Mouse (Mus musculus): ENCODE measurements around the gene Pnmal2. TPM values are rescaled to one million over a fixed set of nuclear protein-coding genes. Genes with fewer than 3 reads are reported as not detected.

Pnmal2 gene
- polyA plus RNA-seq, 1 experiment from 2014 or later, result 0.42 TPM

DNA sequence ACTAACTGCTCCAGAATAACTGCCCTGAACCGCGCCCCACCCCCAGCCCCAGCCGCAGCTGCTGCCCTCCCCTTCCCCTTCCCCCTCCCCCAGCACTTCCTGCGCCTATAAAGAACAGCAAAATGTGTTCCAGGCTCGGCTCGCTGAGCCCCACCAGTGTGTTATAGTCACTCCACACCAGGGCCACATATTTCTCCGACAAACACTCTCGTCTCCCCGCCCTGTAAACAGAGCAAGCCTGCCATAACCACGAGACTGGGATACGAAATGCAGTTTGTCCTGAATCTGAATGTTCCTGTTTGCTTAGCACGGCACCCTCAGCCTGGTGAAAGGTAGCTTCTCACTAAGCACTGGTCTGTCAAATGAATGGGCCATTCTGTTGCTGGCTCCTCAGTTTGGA, 35.9 kb downstream of the Pnmal2 start:
- Histone ChIP-seq H3K4me1 (ENCODE audit: control insufficient read depth, low read depth, low read length) (peaks cover 20% of the 10 kb centered on the region), H3K27ac (ENCODE audit: low read length) (peak overlapping the region; percentile 67), H3K4me3 (ENCODE audit: low read depth, low read length) (peak overlapping the region; percentile 36), H3K27me3 (ENCODE audit: control insufficient read depth, insufficient read depth, low read depth, low read length) (no peaks in the 10 kb centered on the region), H3K9ac (ENCODE audit: low read depth, low read length) (peak overlapping the region; percentile 44), H3K4me2 (ENCODE audit: low read depth, low read length) (peak overlapping the region; percentile 55), H3K36me3 (ENCODE audit: control insufficient read depth, insufficient read depth) (no peaks in the 10 kb centered on the region), H3K9me3 (replicated peaks; ENCODE audit: control insufficient read depth, low read length) (no peaks in the 10 kb centered on the region)
- peak; percentile 47 for ATAC-seq (ENCODE audit: low read depth)
- 3% methylated on average over 12 of the region's 12 CpGs for WGBS (ENCODE audit: insufficient replicate concordance)

DNA sequence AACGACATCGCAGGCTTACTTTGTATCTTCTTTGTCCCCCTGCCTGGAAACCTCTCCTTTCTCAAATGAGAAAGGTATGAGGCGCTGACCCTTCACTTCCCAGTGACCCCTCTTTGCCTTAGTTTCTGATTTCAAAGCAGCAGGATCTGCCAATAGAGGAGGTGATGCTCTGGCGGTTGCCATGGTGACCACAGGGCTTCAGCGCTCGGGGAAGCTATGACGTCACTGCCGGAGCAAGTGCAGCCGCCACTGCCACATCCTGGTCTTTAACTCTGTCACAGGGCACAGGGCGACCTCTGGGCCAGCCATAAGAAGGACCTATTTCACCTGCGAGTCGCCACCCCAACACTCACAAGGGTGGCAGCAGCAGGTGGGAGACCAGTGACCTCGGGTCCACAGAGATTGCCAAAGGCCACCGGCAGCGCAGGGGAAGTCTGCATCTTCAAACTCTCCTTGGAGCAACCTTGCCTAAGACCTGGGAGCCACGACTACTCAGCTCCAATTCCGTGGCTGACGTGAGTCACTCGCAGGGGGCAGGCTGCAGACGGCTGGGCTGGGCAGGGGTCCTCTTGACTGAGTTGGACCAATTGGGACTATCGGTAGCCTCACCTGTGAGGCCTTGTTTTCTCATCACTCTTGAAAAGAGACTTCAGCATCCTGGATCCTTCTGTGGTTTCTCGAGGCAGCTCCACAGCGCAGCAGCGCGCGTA, 38.5 kb downstream of the Pnmal2 start, which contains the start of gene Gm42372:
Gene Gm42372, plus strand, starts transcription at position 228 of the 710 bp plus-strand sequence.
- no peak for ATAC-seq (ENCODE audit: low read depth)
- Histone ChIP-seq H3K4me2 (ENCODE audit: low read depth, low read length) (no peak within 1 kb of the TSS), H3K27ac (ENCODE audit: low read length) (no peak within 1 kb of the TSS), H3K36me3 (ENCODE audit: control insufficient read depth, insufficient read depth) (no peaks in the 10 kb centered on the region), H3K27me3 (ENCODE audit: control insufficient read depth, insufficient read depth, low read depth, low read length) (no peaks in the 10 kb centered on the region), H3K4me1 (ENCODE audit: control insufficient read depth, low read depth, low read length) (peaks cover 16% of the 10 kb centered on the region), H3K9ac (ENCODE audit: low read depth, low read length) (no peak within 1 kb of the TSS), H3K9me3 (replicated peaks; ENCODE audit: control insufficient read depth, low read length) (no peaks in the 10 kb centered on the region), H3K4me3 (ENCODE audit: low read depth, low read length) (no peak within 1 kb of the TSS)
- WGBS (ENCODE audit: insufficient replicate concordance), result 28% methylated on average over 26 of the region's 26 CpGs

DNA sequence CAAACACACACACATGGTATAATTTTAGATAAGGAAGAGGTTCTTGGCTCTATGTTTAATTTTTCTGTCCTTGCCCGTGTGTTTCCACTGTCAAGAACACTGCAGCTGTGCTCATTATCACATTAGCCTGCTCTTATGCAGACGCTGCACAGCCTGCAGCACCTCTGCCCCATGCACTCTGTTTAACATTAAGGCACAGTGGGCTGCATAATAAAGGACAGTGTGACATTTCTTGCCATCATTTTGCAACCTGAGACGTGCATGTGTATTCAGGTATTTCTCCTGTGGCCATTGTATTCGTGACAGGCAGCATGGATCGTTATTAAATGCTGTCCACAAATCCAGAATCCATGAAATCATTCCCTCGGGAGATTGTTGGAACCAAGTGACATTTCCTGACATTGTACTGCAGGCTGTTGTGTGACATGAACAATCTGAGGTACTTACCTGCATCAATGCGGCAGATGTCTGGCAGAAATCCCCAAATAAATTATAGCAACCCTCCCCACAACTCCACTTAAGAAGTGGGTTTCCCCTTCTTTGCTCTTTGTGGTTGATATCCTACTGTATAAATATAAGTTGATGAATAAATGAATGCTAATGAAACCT, 43.2 kb downstream of the Pnmal2 start:
- Histone ChIP-seq H3K9me3 (replicated peaks; ENCODE audit: control insufficient read depth, low read length) (no peaks in the 10 kb centered on the region), H3K4me2 (ENCODE audit: low read depth, low read length) (no peak overlapping the region), H3K4me1 (ENCODE audit: control insufficient read depth, low read depth, low read length) (peaks cover 10% of the 10 kb centered on the region), H3K4me3 (ENCODE audit: low read depth, low read length) (no peak overlapping the region), H3K27ac (ENCODE audit: low read length) (no peak overlapping the region), H3K27me3 (ENCODE audit: control insufficient read depth, insufficient read depth, low read depth, low read length) (no peaks in the 10 kb centered on the region), H3K36me3 (ENCODE audit: control insufficient read depth, insufficient read depth) (no peaks in the 10 kb centered on the region), H3K9ac (ENCODE audit: low read depth, low read length) (no peak overlapping the region)
- 60% methylated on average over 7 of the region's 7 CpGs for WGBS (ENCODE audit: insufficient replicate concordance)
- ATAC-seq (ENCODE audit: low read depth), result no peak

DNA sequence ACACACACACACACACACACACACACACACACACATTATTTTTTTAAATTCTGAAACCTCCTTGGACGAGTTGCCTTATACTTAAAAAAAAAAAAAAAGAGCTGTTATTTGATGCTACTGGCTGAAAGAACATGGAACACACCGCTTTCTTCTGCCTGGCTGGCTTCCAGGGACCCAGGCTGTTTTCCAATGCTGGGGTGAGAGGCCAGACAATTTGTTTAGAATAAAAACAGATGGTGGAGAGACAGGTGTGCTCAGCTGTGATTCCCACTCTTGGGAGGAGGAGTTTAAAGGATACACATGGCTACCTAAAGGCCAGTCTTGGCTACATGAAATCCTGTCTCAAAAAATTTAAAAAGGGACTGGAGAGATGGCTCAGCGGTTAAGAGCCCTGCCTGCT, 43.9 kb downstream of the Pnmal2 start:
- Histone ChIP-seq H3K4me2 (ENCODE audit: low read depth, low read length) (no peak overlapping the region), H3K27ac (ENCODE audit: low read length) (no peak overlapping the region), H3K4me3 (ENCODE audit: low read depth, low read length) (no peak overlapping the region), H3K36me3 (ENCODE audit: control insufficient read depth, insufficient read depth) (no peaks in the 10 kb centered on the region), H3K9ac (ENCODE audit: low read depth, low read length) (no peak overlapping the region), H3K4me1 (ENCODE audit: control insufficient read depth, low read depth, low read length) (peaks cover 11% of the 10 kb centered on the region), H3K9me3 (replicated peaks; ENCODE audit: control insufficient read depth, low read length) (no peaks in the 10 kb centered on the region), H3K27me3 (ENCODE audit: control insufficient read depth, insufficient read depth, low read depth, low read length) (no peaks in the 10 kb centered on the region)
- 58% methylated on average over 3 of the region's 3 CpGs for WGBS (ENCODE audit: insufficient replicate concordance)
- no peak for ATAC-seq (ENCODE audit: low read depth)

DNA sequence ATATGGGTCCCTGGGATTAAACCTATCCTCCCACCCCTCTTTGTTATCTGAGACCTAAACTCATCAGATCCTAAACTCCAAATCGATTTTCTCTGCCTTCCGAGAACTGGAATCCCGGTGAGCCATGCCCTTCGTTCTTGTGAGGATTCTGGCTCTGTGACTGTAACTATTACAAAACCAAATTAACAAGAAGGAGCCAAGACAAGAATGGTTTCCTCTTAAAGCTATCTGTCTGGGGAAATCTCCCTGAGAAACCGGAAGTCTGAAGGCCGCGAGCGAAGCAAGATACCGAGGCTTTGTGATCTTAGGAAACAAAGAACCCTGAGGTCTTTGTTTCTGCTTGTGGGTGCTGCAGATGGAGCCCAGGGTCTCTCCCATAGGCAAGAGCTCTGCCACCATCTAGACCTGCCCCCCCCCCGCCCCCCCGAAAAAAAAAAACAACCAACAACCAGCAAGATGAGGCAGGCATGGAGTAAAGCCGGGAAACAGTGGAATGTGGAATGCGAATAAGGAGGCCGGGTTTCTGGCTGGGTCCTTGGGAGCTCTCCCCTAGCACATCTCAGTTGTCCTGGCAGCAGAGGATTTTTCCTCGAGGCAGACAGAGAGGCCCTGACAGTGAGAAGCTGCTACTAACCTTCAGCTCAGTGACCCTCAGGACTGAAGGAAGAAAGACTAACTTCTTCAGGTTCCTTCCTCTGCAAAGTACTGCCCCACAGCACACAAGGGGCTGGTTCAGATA, 45.7 kb downstream of the Pnmal2 start:
- 0 out of 2 replicates have a peak overlapping the region, but pooled peaks have one; percentile 15 for H3K27ac ChIP-seq (ENCODE audit: low read length)
- WGBS (ENCODE audit: insufficient replicate concordance), result 21% methylated on average over 15 of the region's 15 CpGs

DNA sequence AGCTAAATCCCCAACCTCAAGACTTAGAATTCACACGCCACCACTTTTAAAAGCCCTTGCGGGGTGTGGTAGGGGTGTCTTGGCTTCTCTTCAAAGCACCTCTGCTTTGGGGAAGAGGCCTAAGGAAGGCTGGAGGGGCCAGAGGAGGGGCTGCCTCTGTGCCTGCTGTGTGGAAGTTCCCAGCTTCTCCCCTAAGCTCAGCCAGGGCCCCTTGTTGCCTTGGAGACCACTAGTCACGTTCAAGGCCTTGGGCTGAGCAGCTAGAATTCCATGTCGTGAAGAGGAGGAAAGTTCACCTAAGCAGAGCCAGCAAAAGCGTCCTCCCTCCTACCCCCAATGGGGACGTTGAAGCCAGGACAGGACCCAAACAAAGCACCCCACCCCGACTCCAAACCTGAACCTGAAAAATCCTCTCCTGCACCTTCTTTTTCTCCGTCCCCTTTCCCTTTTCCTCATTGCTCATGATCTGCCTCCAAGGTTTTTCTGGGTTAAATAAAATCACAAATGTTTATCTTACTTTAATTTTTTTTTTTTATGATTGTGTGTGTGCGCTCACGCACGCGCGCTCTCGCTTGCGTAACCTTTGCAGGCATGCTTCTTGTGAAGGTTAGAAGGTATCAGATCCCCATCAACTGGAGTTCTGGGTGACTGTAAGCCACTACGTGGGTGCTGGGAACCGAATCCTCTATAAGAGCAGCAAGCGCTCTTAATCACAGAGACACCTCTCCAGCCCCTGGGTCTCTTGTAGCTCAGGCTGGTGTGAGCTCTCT, 47.4 kb downstream of the Pnmal2 start:
- H3K36me3 ChIP-seq (ENCODE audit: control insufficient read depth, insufficient read depth), result no peaks in the 10 kb centered on the region
- H3K4me2 ChIP-seq (ENCODE audit: low read depth, low read length), result no peak overlapping the region
- H3K27ac ChIP-seq (ENCODE audit: low read length), result no peak overlapping the region; the same call in 1 of the 2 replicates
- ATAC-seq (ENCODE audit: low read depth), result no peak
- H3K27me3 ChIP-seq (ENCODE audit: control insufficient read depth, insufficient read depth, low read depth, low read length), result peaks cover 7% of the 10 kb centered on the region
- WGBS (ENCODE audit: insufficient replicate concordance), result 47% methylated on average over 18 of the region's 18 CpGs
- H3K4me3 ChIP-seq (ENCODE audit: low read depth, low read length), result no peak overlapping the region
- no peak overlapping the region; the same call in 1 of the 2 replicates for H3K9ac ChIP-seq (ENCODE audit: low read depth, low read length)
- H3K4me1 ChIP-seq (ENCODE audit: control insufficient read depth, low read depth, low read length), result peaks cover 25% of the 10 kb centered on the region
- H3K9me3 ChIP-seq (replicated peaks; ENCODE audit: control insufficient read depth, low read length), result no peaks in the 10 kb centered on the region

More for the DNA sequence above, 45.7 kb downstream of the Pnmal2 start:
- H3K4me2 ChIP-seq (ENCODE audit: low read depth, low read length), result no peak overlapping the region
- ATAC-seq (ENCODE audit: low read depth), result no peak
- peaks cover 21% of the 10 kb centered on the region for H3K4me1 ChIP-seq (ENCODE audit: control insufficient read depth, low read depth, low read length)
- H3K36me3 ChIP-seq (ENCODE audit: control insufficient read depth, insufficient read depth), result no peaks in the 10 kb centered on the region
- H3K4me3 ChIP-seq (ENCODE audit: low read depth, low read length), result no peak overlapping the region
- H3K9ac ChIP-seq (ENCODE audit: low read depth, low read length), result no peak overlapping the region
- peaks cover 7% of the 10 kb centered on the region for H3K27me3 ChIP-seq (ENCODE audit: control insufficient read depth, insufficient read depth, low read depth, low read length)
- no peaks in the 10 kb centered on the region for H3K9me3 ChIP-seq (replicated peaks; ENCODE audit: control insufficient read depth, low read length)

DNA sequence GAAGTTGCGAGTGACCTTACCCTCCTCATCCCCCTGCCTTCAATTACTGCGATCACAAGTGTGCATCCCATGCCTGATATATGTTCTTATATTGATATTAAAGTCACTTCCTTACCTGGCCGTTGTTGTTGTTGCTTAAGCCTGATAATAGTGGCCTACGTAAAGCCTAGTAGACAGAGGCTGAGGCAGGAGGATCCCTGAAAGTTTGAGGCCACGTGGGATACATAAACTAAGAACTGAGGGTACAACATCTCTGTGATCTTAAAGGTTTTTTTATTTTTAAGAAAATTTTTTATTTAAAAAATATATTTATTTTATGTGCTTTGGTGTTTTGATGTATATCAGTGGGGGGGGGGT, 47.9 kb downstream of the Pnmal2 start, which contains the start of gene Ccdc8:
Gene Ccdc8, plus strand, starts transcription at position 258 of the 357 bp plus-strand sequence.
- H3K4me1 ChIP-seq (ENCODE audit: control insufficient read depth, low read depth, low read length), result peaks cover 25% of the 10 kb centered on the region

DNA sequence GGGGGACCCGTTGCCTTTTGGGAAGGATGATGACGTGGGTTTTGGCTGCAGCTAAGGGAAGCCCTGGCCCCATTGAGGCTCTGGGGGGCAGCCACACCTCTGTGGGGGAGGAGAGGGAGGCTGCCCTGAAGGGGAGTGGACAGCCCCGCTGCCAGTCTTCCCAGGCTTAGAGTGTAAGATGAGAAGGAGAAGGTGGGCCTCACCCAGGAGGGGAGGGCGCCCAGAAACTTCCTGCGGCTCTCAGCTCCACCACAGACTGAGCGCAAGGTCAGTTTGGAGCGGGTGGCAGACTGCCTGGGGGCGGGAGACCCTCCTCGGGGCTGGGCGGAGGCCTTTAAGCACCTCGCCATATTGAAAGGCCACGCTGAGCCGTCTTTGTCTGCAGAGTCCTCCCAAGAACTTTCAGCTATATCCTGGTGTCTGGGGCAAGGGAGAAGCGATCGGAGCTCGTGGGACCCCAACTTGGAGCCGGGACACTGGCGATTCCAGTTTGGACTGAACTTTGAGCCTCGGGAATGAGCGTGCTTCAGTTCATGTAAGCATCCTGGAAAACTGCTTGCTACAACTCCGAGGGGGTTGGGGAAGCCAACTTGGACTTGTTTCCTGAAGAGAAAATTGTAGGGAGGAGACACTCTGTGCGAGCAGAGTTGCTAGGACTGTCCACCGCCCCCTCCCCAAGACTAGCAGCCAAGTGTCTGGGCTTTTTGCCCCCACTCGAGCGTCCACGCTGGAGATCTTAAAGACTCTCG, 49.3 kb downstream of the Pnmal2 start:
- 2% methylated on average over 26 of the region's 27 CpGs for WGBS (ENCODE audit: insufficient replicate concordance)
- peak overlapping the region; percentile 16 for H3K27ac ChIP-seq (ENCODE audit: low read length)

More for the DNA sequence above, 47.9 kb downstream of the Pnmal2 start, which contains the start of gene Ccdc8:
- no peak within 1 kb of the TSS; the same call in 1 of the 2 replicates for H3K9ac ChIP-seq (ENCODE audit: low read depth, low read length)
- no peak within 1 kb of the TSS; the same call in 1 of the 2 replicates for H3K27ac ChIP-seq (ENCODE audit: low read length)
- peaks cover 7% of the 10 kb centered on the region for H3K27me3 ChIP-seq (ENCODE audit: control insufficient read depth, insufficient read depth, low read depth, low read length)
- ATAC-seq (ENCODE audit: low read depth), result no peak
- H3K4me2 ChIP-seq (ENCODE audit: low read depth, low read length), result peak within 1 kb of the TSS; percentile 53
- WGBS (ENCODE audit: insufficient replicate concordance), result 80% methylated on average over 5 of the region's 5 CpGs
- peak within 1 kb of the TSS; percentile 55 for H3K4me3 ChIP-seq (ENCODE audit: low read depth, low read length)
- H3K9me3 ChIP-seq (replicated peaks; ENCODE audit: control insufficient read depth, low read length), result no peaks in the 10 kb centered on the region
- no peaks in the 10 kb centered on the region for H3K36me3 ChIP-seq (ENCODE audit: control insufficient read depth, insufficient read depth)

More for the DNA sequence above, 49.3 kb downstream of the Pnmal2 start:
- H3K9ac ChIP-seq (ENCODE audit: low read depth, low read length), result peak overlapping the region; percentile 49
- peaks cover 7% of the 10 kb centered on the region for H3K27me3 ChIP-seq (ENCODE audit: control insufficient read depth, insufficient read depth, low read depth, low read length)
- H3K36me3 ChIP-seq (ENCODE audit: control insufficient read depth, insufficient read depth), result no peaks in the 10 kb centered on the region
- no peaks in the 10 kb centered on the region for H3K9me3 ChIP-seq (replicated peaks; ENCODE audit: control insufficient read depth, low read length)
- peak overlapping the region; percentile 55 for H3K4me3 ChIP-seq (ENCODE audit: low read depth, low read length)
- peak overlapping the region; percentile 53 for H3K4me2 ChIP-seq (ENCODE audit: low read depth, low read length)
- H3K4me1 ChIP-seq (ENCODE audit: control insufficient read depth, low read depth, low read length), result peaks cover 27% of the 10 kb centered on the region
- ATAC-seq (ENCODE audit: low read depth), result peak; percentile 90
